Mouse (Mus musculus): ENCODE results near the gene Igbp1b.

Igbp1b gene

DNA sequence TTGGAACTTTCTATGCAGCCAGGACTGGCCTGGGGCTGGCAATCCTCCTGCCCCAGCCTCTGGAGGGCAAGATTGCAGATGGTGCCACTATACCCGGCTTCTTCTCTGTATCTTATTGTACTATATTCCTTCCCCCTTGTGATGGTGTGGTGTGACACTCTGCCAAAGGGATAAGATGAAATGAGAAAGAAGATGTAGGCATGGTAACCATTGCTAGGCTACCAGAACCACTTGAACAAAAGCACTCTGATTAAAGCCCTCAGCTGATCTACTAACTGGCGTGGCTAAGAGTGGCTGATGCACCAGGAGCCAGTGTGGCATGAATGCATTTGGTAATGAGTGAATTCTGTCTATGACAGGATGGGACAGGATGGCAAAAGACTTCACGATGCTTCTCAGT, at the start of gene Igbp1b:
Igbp1b (minus strand) TSS at position 29 of the 400 bp plus-strand sequence.
- no peak for DNase-seq (ENCODE audit: low read depth, low spot score)

DNA sequence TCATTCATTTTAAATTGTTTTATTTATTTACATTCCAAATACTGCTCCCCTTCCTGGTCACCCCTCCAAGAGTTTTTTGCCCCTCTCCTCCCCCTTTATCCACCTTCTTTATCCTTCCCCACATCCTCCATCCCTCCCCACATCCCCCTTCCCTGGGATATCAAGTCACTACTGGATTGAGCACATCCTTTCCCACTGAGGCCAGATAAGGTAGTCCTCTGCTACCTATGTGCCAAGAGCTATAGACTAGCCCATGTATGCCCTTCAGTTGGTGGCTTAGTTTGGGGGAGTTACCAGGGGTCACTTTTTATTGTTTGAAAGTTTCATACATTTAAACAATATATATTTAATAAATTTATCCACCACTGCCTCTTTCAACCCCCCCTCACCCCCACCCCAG, 24.6 kb upstream of the Igbp1b start:
- no peak for DNase-seq (ENCODE audit: low read depth, low spot score)

DNA sequence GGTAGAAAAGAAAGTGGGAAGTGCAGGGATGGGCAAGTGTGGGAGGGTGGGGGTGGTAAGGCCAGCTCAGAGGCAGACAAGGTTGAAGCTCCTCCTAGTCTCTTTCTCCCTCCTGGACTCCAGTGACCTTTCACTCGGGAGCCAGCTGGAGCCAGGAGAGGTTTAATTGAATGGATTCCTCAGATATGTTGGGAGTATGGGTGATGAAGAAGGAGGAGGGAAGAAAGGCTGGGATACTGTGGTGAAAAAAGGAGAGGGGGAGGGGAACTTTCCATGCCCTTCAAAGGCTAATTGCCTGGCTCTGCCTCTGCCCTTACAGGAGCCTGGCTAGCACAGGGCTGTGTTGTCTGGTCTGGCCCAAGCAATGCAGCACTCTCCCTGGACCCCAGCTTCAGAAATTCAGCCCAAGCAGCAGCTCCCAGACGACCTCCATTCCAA, 14.4 kb upstream of the Igbp1b start:
- DNase-seq (ENCODE audit: low read depth, low spot score) = no peak

DNA sequence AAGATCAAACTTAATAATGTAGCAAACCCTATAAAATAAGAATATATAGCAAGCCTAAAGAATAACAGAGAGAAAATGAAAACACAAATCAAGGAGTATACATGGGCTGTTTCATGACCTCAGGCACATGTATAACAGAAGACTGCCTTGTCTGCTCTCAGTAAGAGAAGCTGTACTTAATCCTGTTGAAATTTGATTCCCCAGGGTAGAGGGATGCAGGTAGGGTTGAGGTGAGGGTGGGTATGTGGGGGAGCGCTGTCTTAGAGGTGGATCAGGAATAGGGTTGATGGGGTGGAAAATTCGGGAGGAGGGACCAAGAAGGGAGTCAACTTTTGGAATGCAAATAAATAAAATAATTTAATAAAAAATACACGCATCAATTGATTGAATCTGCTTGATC, 7.1 kb upstream of the Igbp1b start:
- DNase-seq (ENCODE audit: low read depth, low spot score) = no peak

DNA sequence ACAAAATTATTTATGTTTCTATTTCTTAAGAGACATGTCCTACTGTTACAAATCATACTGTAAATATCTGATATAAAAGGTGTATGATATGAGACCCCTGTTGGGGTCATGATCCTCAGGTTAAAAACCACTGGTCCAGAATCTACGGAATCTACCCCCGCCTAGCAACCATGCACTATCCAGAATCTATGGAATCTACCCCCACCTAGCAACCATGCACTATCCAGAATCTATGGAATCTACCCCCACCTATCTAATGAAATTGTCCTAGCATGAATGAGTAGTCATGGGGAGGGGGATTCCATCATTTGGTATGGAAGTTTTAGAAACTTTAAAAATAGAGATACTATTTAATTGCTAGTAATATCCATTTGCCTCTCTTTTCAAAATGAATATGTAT, 12.7 kb downstream of the Igbp1b start:
- no peak for DNase-seq (ENCODE audit: low read depth, low spot score)

DNA sequence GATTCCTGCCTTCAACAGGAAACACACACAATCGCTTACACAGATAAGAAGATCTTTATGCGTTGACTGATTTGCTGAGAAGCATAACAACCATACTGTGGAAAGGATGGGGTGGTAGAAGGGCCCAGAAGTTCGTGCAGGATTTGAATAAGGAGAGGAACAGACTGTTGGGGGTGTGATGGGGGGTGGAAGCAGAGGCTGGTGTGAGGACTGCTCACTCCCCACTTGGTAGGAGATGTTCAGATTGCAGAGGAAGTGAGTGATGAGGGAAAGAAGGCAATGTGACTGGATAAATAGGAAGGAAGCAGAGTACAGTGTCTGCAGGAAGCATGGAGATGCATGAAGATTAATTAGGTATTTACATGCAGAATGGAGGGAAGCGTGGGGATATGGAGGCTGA, 19.0 kb downstream of the Igbp1b start:
- no peak for DNase-seq (ENCODE audit: low read depth, low spot score)

DNA sequence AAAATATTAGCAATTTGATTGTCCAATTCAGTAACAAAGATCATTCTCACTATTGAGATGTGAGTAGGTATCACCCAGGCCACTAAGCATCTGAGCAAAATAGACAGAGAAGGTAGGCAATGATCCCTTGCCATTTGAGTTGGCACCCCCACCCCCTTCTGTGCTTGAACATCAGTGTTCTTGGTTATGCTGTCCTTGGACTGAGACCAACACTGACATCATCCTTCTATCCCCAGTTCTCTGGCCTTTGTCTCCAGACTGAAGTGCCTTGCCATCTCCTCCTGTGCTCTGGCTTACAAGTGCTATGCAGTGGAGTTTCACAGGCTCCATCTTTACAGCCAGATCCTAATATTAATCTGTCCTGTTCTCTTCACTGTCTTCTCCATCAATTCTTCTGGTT, 37.6 kb downstream of the Igbp1b start:
- no peak for DNase-seq (ENCODE audit: low read depth, low spot score)

DNA sequence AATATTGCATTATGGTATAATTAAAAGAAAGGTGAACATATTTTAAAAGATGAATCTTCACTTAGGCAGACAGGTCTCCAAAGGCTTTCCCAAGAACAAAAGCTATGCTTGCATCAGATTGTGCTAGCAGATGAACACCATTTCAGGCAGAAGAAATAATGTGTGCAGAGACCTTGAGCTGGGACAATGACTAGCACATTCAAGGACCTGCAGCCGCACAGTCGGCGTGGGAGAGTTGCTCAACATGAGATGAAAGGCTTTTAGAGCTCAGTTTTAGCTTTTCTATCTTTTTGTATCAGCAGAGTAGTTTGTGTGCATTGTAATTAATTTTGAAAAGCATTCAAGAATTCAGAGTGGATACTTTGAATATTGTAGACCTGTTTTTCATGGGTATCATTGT, 39.9 kb downstream of the Igbp1b start:
- no peak for DNase-seq (ENCODE audit: low read depth, low spot score)

Measured in retina, postnatal 7 days (tissue).